Mouse (Mus musculus) MEL-GATA-1-ER (cell line): ENCODE data around the gene Pcyt2.

Source experiments
- DNase-seq: peaks from one replicate; pipeline ENCODE4 v3.0.0-alpha.2; 2012; ENCODE audit warnings: low read depth; ENCODE audit errors: extremely low read depth

Pcyt2 gene

DNA sequence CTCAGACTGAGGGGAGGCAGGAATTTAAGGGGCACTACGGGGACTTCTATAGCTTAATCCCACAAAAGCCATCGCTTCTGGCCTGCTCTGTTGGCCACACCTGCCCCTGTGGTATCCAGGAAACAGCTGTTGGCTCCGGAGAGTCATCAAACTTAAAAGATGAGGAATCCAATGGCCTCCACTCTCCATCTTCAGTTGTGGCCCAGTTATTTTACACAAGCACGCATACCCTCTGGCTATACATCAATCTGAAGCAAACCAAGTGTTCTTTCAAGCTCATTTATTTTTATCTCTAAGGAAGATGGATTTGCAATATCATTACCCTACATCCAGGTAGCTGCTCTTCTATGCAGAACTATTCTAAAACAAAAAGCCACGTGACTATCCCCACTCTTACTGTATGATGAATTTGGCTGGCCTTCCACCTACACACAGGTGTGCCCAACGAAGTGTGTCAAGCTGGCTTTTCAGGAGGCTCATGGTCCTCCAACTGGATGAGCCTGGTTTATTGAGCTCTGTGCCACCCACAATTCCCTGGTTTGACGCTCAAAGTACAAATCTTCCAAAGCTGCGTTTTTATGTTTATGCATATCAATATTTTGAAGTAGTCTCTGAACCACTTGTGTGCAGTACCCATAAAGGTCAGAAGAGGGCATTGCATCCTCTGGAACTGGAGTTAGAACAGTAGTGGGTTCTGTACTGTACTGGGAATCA lies 35.3 kb downstream of the Pcyt2 start:
- DNase-seq: peak; percentile 54

DNA sequence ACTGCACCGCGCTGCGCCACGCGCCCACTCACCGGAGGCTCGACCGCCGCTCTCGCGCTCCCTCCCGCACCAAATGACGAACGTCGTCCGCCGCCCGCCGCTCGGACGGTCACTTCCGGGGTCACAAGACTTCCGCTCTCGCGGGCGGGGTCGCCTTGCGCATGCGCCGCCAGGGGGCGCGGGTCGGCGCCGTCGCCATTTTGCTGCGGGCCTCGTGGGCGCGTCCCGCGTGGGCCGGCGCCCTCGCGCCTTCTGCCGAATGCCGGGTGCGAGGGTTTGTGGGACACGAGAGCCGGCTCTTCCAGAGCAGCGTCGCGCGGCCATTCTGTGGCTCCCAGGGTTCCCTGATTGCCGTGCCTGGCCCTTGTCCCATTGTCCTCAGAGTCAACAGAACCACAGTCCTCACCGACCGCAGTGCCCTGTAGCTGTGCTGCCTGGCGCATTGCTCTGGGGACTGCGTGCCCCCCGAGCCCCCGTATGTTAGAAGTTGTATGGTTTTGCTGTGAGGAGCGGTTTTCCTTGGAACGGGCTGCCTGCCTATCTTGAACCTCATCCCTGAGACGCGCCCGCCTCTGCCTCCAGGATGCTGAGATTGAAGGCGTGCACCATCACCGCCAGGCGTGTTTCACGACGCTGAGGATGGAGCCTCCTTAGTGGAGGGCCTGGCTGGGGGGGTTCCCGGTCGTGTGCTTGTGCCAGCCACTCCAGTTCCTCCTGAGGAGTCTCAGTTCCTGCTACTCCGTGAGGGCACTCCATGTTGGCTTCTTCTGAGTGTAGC lies 36.1 kb downstream of the Pcyt2 start, which contains the start of gene Arhgdia:
Arhgdia (minus strand) TSS at position 135 of the 778 bp plus-strand sequence.
- DNase-seq: no peak

GRCm38 (mm10) chr11:120580871-120581331 lies 36.8 kb downstream of the Pcyt2 start:
- DNase-seq: no peak

GRCm38 (mm10) chr11:120580190-120580589 lies 37.5 kb downstream of the Pcyt2 start:
- peak; percentile 58 for DNase-seq

DNA sequence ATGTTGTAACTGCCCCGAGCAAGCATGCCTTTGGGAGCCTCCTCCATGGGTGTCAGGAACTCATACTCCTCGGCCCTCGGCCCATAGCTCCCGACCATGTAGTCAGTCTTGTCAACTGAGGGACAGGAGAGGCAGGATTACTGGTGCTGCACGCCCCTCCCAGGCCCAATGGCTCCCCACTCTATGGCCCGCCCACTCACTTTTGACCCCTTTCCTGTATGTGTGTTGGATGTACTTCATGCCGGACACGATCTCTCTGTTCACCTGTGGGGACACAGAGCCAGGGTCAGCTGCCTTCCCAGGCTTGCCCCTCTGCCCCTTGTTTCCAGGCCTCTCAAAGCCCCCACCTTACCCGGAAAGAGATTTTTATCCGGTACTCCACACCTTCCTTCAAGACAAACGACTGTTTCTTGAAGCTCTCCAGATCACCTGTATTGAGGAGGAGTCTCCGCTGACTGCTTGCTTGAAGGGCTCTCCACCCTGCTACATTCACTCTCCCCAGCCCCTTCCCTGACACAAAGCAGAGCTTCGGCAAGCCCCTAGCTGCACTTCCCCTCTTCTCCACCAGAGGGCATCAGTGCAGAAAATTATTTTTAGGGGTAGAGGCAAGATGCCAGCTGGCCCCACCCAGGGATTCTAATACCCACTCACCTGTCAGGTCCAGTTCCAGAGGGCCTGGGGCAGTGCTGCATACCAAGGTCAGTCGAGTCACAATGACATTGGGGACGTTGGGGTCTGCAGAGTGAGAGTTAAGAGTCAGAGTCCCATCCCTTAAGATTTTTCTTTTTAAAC lies 38.2 kb downstream of the Pcyt2 start:
- DNase-seq: no peak

GRCm38 (mm10) chr11:120578694-120579243 lies 39.0 kb downstream of the Pcyt2 start:
- DNase-seq: no peak

DNA sequence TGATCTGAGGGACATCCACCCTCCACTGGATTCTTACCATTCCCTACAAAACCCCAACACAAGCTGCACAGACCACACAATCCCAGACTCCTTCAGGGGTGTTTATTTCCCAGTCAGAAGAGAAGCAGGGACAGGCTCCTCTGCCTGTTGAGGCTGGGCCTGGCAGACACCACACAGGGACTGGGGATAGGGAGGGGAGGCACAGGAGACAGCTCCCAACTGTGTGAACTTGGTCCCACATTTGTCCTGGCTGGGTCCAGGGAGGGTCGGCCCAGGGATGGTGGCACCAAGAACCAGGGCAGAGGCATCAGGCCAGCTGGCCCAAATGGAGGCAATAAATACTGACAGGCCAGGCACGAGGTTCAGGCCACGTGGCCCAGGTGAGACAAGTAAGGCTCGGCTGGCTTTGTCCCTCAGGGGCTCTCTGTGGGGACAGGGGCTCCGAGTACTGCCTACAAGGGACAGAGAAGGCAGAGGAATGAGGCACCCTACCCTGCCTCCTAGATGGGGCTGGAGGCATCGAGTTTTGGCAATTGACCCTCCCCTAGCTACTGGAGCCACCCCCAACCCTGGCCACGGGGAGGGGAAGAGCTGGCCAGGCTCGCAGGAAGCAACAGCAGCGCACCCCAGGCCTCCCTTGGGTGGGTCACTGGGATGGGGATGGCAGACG lies 39.6 kb downstream of the Pcyt2 start:
- no peak for DNase-seq

DNA sequence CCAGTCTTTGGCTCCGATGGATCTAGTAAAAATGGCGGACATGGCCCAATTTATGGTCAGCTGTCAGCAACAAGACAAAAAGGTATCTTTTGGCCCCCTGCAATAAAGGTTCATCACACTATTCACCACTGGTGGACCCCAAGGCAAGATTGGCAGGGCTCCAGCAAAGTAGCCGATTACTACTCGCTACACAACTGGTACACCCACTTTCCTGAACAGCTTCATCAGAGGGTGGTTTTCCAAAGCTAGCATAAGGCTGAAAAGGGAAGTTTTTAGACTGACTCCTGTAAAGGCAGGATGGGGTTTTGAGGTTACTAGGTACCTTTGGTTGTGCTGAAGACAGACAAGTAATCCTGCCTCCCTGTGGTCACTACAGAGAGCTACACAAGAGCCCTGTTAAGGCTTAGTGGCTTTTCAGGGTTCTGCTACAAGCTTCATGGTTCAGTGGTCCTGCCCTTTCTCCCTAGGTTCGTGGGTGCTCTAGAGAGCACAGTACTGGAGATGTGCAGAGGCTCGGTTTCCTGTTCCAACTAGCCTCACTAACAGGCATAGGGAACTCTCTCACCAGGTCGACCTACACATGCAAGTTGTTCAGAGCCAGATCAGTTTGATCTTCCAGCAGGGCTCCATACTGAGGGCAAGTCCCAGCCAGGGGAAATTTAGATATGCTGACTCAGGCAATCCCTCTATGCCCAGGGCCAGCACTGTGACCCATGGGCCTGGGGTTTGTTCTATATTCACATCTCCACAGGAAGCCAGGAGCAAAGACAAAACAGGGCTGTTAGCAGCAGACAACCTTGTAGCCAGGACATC lies 40.3 kb downstream of the Pcyt2 start:
- DNase-seq: no peak

GRCm38 (mm10) chr11:120576365-120576981 lies 41.3 kb downstream of the Pcyt2 start:
- no peak for DNase-seq

DNA sequence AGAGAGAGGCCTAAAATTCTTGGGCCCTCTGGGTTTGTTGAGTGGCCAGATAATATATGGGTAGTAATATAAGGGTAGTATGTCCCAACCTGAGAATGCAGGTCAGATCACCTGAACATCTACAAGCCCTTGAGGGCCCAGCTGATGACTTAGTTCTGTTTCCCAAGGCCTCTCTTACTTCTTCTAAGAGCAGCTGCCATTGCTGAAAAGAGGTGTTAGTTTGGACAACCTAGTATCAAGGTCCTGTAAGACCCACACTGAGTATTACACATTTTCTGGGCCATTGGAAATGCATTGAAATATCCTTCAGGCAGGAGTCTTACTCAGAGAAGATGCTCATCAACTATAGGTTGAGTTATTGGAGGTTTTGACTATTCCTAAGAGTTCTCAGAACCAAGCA lies 41.8 kb downstream of the Pcyt2 start:
- DNase-seq: no peak

DNA sequence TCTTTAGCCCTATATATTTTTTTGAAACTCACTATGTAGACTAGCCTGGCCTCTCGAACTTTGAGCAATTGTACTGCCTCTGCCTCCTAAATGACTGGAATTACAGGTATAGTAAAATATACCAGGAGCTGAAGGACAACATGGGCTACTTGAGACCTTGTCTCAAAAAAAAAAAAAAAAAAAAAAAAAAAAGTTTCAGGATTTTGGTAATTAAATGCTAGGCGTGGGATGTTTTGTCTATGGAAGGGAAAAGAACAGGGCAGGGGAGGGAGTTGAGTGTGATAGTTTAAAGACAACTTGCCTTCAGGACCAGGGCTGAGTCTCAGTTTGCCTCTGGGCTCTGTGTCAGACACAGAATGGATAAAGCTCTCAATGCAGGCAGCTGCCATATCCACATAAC lies 42.7 kb downstream of the Pcyt2 start:
- no peak for DNase-seq

DNA sequence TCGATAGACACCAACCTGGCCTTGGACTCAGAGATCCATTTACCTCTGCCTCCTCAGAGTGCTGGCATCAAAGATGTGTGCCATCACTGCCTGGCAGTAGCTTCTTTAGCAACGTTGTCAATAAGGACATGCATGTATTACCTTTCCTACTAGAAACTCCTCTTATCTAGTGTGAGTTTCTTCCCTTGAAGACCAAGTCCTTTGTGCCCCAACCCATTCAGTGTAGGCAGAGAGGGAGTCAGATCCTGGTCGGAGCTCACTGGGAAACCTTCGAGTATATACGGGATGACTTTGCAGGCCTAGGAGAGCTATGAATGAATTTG lies 43.5 kb downstream of the Pcyt2 start:
- no peak for DNase-seq

GRCm38 (mm10) chr11:120573585-120574277 lies 44.0 kb downstream of the Pcyt2 start:
- DNase-seq: no peak

DNA sequence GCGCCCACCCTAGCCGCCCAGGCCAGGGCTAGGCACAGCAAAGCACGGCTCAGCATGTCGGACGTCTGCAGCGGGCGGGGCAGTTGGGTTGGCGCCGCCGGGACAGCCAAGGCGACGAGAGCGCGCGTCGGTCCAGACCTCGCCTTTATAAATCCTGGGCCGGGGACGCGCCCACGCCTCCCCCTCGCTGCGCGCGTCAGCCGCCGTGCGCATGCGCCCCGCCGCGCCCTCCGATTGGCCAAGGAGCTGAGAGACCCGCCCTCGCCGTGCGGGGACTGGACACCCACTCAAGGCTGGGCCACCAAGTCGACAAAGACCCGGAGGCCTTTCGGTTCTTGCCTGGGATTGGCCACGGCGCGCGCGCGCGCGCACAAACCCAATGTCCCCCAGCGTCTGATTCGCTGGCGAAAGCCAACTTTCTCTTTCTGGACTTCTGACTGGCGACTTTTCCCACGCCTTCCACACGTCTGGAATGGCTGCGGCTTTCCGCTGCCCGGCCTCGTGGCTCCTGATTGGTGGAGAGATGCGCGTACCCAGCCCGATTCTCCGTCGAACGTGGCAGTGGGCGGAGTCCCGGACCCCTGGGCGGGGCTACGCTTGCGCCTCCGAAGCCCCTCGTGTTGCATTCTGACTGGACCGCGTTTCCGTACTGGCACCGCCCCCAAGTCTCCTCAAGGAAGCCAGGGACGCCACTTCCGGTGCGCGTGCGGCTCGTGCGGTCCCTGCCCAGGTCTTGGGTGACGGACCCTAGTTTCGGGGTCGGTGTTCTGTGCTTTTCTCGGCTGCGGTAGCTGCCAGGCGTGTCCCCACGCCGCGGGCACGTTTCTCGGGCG lies 44.8 kb downstream of the Pcyt2 start, which contains the start of gene P4hb:
P4hb (minus strand) TSS at position 502 of the 833 bp plus-strand sequence.
- DNase-seq: peak; percentile 98

DNA sequence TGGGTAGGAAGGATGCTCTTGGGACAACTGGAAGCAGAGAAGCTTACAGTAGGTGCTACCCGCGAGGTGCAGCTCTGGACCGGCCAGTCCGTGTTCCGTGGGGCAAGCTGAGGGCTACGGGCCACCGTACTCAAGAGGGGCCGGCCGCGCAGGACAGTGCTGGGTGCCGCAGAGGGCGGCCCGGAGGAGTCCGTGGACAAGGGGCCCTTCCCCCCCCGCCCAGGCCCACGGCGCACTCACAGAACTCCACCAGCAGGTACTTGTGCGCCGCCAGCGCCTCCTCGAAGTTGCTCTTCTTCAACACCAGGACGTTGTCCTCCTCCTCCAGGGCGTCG lies 45.4 kb downstream of the Pcyt2 start:
- no peak for DNase-seq

- DNase-seq: no peak
Observed at GRCm38 (mm10) chr11:120571754-120572416, 45.9 kb downstream of the Pcyt2 start.

- DNase-seq: peak; percentile 86
Observed at GRCm38 (mm10) chr11:120571122-120571521, 46.6 kb downstream of the Pcyt2 start.

DNA sequence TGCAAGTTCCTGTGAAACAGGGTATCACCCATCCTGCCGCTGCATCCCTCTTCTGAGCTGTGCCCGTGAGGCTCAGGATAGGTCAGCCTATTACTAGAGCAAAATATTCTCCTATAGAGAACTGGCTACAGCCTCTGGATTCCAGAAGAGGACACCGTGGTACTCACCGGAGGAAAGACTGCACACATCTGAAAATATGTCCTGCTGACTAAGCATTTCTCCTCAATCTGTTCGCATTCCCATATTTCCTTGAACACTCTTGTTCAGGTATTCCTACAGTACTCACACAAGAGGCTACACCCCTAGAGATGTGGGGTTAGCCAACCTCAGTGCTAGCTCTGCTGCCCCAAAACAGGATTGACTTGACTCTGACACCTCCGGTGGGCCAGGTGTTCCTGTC lies 49.4 kb downstream of the Pcyt2 start:
- DNase-seq: no peak
